Mouse (Mus musculus): ENCODE results near the gene Fmod.

The Fmod gene

GRCm38 (mm10) chr1:134055666-134056245 is 18.7 kb downstream of the Fmod start:
- DNase-seq (ENCODE audit: low read depth, low spot score), result no peak

- DNase-seq (ENCODE audit: low read depth, low spot score), result no peak
These were observed 19.2 kb downstream of the Fmod start for GRCm38 (mm10) chr1:134056285-134056684.

- no peak for DNase-seq (ENCODE audit: low read depth, low spot score)
These were observed 20.7 kb downstream of the Fmod start for GRCm38 (mm10) chr1:134057736-134058135.

- DNase-seq (ENCODE audit: low read depth, low spot score), result no peak
These were observed 21.8 kb downstream of the Fmod start for GRCm38 (mm10) chr1:134058870-134059269.

- DNase-seq (ENCODE audit: low read depth, low spot score), result no peak
These were observed 23.0 kb downstream of the Fmod start for GRCm38 (mm10) chr1:134059739-134060695.

- peak; percentile 89 for DNase-seq (ENCODE audit: low read depth, low spot score)
These were observed 24.0 kb downstream of the Fmod start for GRCm38 (mm10) chr1:134060849-134061569.

- no peak for DNase-seq (ENCODE audit: low read depth, low spot score)
These were observed 24.9 kb downstream of the Fmod start for GRCm38 (mm10) chr1:134061915-134062314.

GRCm38 (mm10) chr1:134062411-134063085 is 25.5 kb downstream of the Fmod start:
- no peak for DNase-seq (ENCODE audit: low read depth, low spot score)

GRCm38 (mm10) chr1:134063086-134063772 is 26.2 kb downstream of the Fmod start:
- peak; percentile 81 for DNase-seq (ENCODE audit: low read depth, low spot score)

- no peak for DNase-seq (ENCODE audit: low read depth, low spot score)
These were observed 26.7 kb downstream of the Fmod start for GRCm38 (mm10) chr1:134063773-134064125.

- DNase-seq (ENCODE audit: low read depth, low spot score), result no peak
These were observed 27.3 kb downstream of the Fmod start for GRCm38 (mm10) chr1:134064296-134064831.

- DNase-seq (ENCODE audit: low read depth, low spot score), result no peak
These were observed 28.3 kb downstream of the Fmod start for GRCm38 (mm10) chr1:134065241-134065809.

GRCm38 (mm10) chr1:134066554-134066953 is 29.5 kb downstream of the Fmod start:
- DNase-seq (ENCODE audit: low read depth, low spot score), result no peak

- no peak for DNase-seq (ENCODE audit: low read depth, low spot score)
These were observed 30.1 kb downstream of the Fmod start for GRCm38 (mm10) chr1:134067143-134067619.

GRCm38 (mm10) chr1:134070099-134070669 is 33.1 kb downstream of the Fmod start:
- peak; percentile 23 for DNase-seq (ENCODE audit: low read depth, low spot score)

GRCm38 (mm10) chr1:134071411-134072018 is 34.5 kb downstream of the Fmod start:
- DNase-seq (ENCODE audit: low read depth, low spot score), result no peak

- DNase-seq (ENCODE audit: low read depth, low spot score), result no peak
These were observed 36.1 kb downstream of the Fmod start for GRCm38 (mm10) chr1:134073061-134073564.

GRCm38 (mm10) chr1:134073658-134074057 is 36.6 kb downstream of the Fmod start:
- no peak for DNase-seq (ENCODE audit: low read depth, low spot score)

GRCm38 (mm10) chr1:134074184-134074583 is 37.1 kb downstream of the Fmod start:
- DNase-seq (ENCODE audit: low read depth, low spot score), result no peak
